Mouse (Mus musculus): ENCODE measurements around the gene Ncam2.
"Not testable (repeated sequence)": the region's sequence is repeated elsewhere in the genome, so short reads cannot be mapped to it uniquely, and the experiment has no call there.

Ncam2 gene

GRCm38 (mm10) chr16:81285882-81286281 lies 85.4 kb downstream of the Ncam2 start:
- DNase-seq (ENCODE audit: low spot score in 2 of 2): no peak

GRCm38 (mm10) chr16:81303806-81304205 lies 103.3 kb downstream of the Ncam2 start:
- no peak for DNase-seq (ENCODE audit: low spot score in 2 of 2)

GRCm38 (mm10) chr16:81309215-81309614 lies 108.7 kb downstream of the Ncam2 start:
- no peak for DNase-seq (ENCODE audit: low spot score in 2 of 2)

GRCm38 (mm10) chr16:81319037-81319436 lies 118.5 kb downstream of the Ncam2 start:
- DNase-seq (ENCODE audit: low spot score in 2 of 2): no peak

GRCm38 (mm10) chr16:81330539-81330938 lies 130.0 kb downstream of the Ncam2 start:
- peak; percentile 51 to 68 for DNase-seq (ENCODE audit: low spot score in 2 of 2)

GRCm38 (mm10) chr16:81365901-81366300 lies 165.4 kb downstream of the Ncam2 start:
- no peak for DNase-seq (ENCODE audit: low spot score in 2 of 2)

GRCm38 (mm10) chr16:81374234-81374633 lies 173.7 kb downstream of the Ncam2 start:
- no peak for DNase-seq (ENCODE audit: low spot score in 2 of 2)

GRCm38 (mm10) chr16:81380434-81380833 lies 179.9 kb downstream of the Ncam2 start:
- no peak for DNase-seq (ENCODE audit: low spot score in 2 of 2)

GRCm38 (mm10) chr16:81388646-81389045 lies 188.1 kb downstream of the Ncam2 start:
- no peak for DNase-seq (ENCODE audit: low spot score in 2 of 2)

- DNase-seq (ENCODE audit: low spot score in 2 of 2): no peak
Measured at GRCm38 (mm10) chr16:81434559-81434958, 234.1 kb downstream of the Ncam2 start.

- DNase-seq (ENCODE audit: low spot score in 2 of 2): no peak
Measured at GRCm38 (mm10) chr16:81437091-81437867, 236.8 kb downstream of the Ncam2 start.

- no peak for DNase-seq (ENCODE audit: low spot score in 2 of 2)
Measured at GRCm38 (mm10) chr16:81437868-81438249, 237.4 kb downstream of the Ncam2 start.

- no peak for DNase-seq (ENCODE audit: low spot score in 2 of 2)
Measured at GRCm38 (mm10) chr16:81450851-81451250, 250.4 kb downstream of the Ncam2 start.

- no peak for DNase-seq (ENCODE audit: low spot score in 2 of 2)
Measured at GRCm38 (mm10) chr16:81452988-81453387, 252.5 kb downstream of the Ncam2 start.

- DNase-seq (ENCODE audit: low spot score in 2 of 2): no peak
Measured at GRCm38 (mm10) chr16:81454472-81454871, 254.0 kb downstream of the Ncam2 start.

- DNase-seq (ENCODE audit: low spot score in 2 of 2): not testable (repeated sequence)
Measured at GRCm38 (mm10) chr16:81462731-81463130, 262.2 kb downstream of the Ncam2 start.

GRCm38 (mm10) chr16:81472925-81473324 lies 272.4 kb downstream of the Ncam2 start:
- no peak for DNase-seq (ENCODE audit: low spot score in 2 of 2)

GRCm38 (mm10) chr16:81481058-81481457 lies 280.6 kb downstream of the Ncam2 start:
- DNase-seq (ENCODE audit: low spot score in 2 of 2): no peak

GRCm38 (mm10) chr16:81496111-81496510 lies 295.6 kb downstream of the Ncam2 start:
- DNase-seq (ENCODE audit: low spot score in 2 of 2): no peak

- DNase-seq (ENCODE audit: low spot score in 2 of 2): no peak
Measured at GRCm38 (mm10) chr16:81502578-81502977, 302.1 kb downstream of the Ncam2 start.

- no peak for DNase-seq (ENCODE audit: low spot score in 2 of 2)
Measured at GRCm38 (mm10) chr16:81536230-81536629, 335.7 kb downstream of the Ncam2 start.

- DNase-seq (ENCODE audit: low spot score in 2 of 2): no peak
Measured at GRCm38 (mm10) chr16:81587565-81588107, 387.1 kb downstream of the Ncam2 start.

- DNase-seq (ENCODE audit: low spot score in 2 of 2): no peak
Measured at GRCm38 (mm10) chr16:81623276-81623675, 422.8 kb downstream of the Ncam2 start.

GRCm38 (mm10) chr16:81623776-81624175 lies 423.3 kb downstream of the Ncam2 start:
- no peak for DNase-seq (ENCODE audit: low spot score in 2 of 2)
